Mouse (Mus musculus): ENCODE data around the gene Eprs. TPM values are rescaled to one million over a fixed set of nuclear protein-coding genes. Genes with fewer than 3 reads are reported as not detected.

Gene Eprs
- polyA plus RNA-seq, 1 experiment from 2014 or later, result 55.4 TPM

DNA sequence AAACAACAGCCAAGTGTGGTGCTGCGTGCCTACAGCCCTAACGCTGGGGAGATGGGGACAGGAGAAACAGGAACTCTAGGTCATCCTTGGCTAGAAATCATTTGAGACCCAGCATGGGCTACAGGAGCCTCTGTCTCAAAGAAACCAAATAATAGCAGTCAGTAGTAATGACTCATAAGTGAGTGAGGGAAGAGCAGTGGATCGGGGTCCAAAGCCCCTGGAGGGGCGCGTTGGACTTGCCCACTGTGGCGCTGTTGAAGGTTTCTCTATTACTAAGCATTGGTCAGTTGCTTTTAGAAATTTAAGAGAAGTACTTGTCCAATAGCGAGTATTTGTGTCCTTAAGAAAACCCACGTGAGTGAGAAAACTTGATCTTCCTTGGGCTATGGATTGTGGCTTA lies 9.5 kb upstream of the Eprs start:
- H3K4me1 ChIP-seq (ENCODE audit: insufficient read depth), result no peaks in the 10 kb centered on the region
- TF ChIP-seq EP300 (IDR thresholded peaks at IDR 0.05; ENCODE audit: low read depth), result no peak
- WGBS (ENCODE audit: insufficient replicate concordance), result 84% methylated on average over 8 of the region's 8 CpGs
- no peaks in the 10 kb centered on the region for H3K27me3 ChIP-seq (ENCODE audit: insufficient read depth, low read length)
- H3K4me3 ChIP-seq (ENCODE audit: low read depth, low read length), result no peak overlapping the region
- H3K9ac ChIP-seq (replicated peaks), result no peak overlapping the region
- DNase-seq (no peak), ATAC-seq (no peak)
- peaks cover 19% of the 10 kb centered on the region for H3K36me3 ChIP-seq (replicated peaks; ENCODE audit: insufficient read depth, low read length)
- H3K27ac ChIP-seq (ENCODE audit: low read depth), result no peak overlapping the region
- no peak overlapping the region for H3K4me2 ChIP-seq (ENCODE audit: low read depth, low read length)
- H3K9me3 ChIP-seq (ENCODE audit: low read length), result no peaks in the 10 kb centered on the region

DNA sequence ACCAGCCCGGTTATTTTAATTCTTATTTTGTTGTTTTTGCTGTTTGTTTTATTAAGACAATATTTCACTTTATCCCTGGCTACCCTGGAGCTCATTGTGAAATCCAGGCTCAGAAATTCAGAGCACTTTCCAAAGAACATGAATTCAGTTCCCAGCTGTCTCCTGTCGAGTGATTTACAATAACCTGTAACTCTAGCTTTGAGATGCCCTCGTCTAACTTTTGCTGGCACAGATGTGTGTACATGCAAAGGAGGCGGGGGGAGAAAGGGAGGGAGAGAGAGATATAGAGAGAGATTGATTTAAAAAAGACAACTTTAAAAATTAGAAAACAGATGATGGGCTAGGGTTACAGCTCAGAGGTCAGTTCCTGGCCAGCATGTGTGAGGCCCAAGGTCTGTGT lies 8.1 kb upstream of the Eprs start:
- DNase-seq (no peak), ATAC-seq (no peak)
- Histone ChIP-seq H3K27me3 (ENCODE audit: insufficient read depth, low read length) (no peaks in the 10 kb centered on the region), H3K4me1 (ENCODE audit: insufficient read depth) (no peaks in the 10 kb centered on the region), H3K27ac (ENCODE audit: low read depth) (no peak overlapping the region), H3K9me3 (ENCODE audit: low read length) (no peaks in the 10 kb centered on the region), H3K4me2 (ENCODE audit: low read depth, low read length) (no peak overlapping the region), H3K36me3 (replicated peaks; ENCODE audit: insufficient read depth, low read length) (peaks cover 19% of the 10 kb centered on the region), H3K4me3 (ENCODE audit: low read depth, low read length) (no peak overlapping the region), H3K9ac (replicated peaks) (no peak overlapping the region)
- no peak for TF ChIP-seq EP300 (IDR thresholded peaks at IDR 0.05; ENCODE audit: low read depth)
- TF ChIP-seq CTCF (IDR thresholded peaks at IDR 0.05; ENCODE audit: low read depth), result no peak
- WGBS (ENCODE audit: insufficient replicate concordance), result 76% methylated on average over 4 of the region's 4 CpGs

- Histone ChIP-seq H3K9ac (replicated peaks) (no peak overlapping the region), H3K4me3 (ENCODE audit: low read depth, low read length) (no peak overlapping the region), H3K9me3 (ENCODE audit: low read length) (no peaks in the 10 kb centered on the region), H3K27ac (ENCODE audit: low read depth) (no peak overlapping the region), H3K4me1 (ENCODE audit: insufficient read depth) (no peaks in the 10 kb centered on the region), H3K27me3 (ENCODE audit: insufficient read depth, low read length) (no peaks in the 10 kb centered on the region), H3K36me3 (replicated peaks; ENCODE audit: insufficient read depth, low read length) (peaks cover 17% of the 10 kb centered on the region), H3K4me2 (ENCODE audit: low read depth, low read length) (no peak overlapping the region)
- 88% methylated on average over 8 of the region's 8 CpGs for WGBS (ENCODE audit: insufficient replicate concordance)
- no peak for ATAC-seq
- no peak for TF ChIP-seq CTCF (IDR thresholded peaks at IDR 0.05; ENCODE audit: low read depth)
- TF ChIP-seq EP300 (IDR thresholded peaks at IDR 0.05; ENCODE audit: low read depth), result no peak
- no peak for DNase-seq
These were observed 6.6 kb upstream of the Eprs start for GRCm38 (mm10) chr1:185356246-185356645.

DNA sequence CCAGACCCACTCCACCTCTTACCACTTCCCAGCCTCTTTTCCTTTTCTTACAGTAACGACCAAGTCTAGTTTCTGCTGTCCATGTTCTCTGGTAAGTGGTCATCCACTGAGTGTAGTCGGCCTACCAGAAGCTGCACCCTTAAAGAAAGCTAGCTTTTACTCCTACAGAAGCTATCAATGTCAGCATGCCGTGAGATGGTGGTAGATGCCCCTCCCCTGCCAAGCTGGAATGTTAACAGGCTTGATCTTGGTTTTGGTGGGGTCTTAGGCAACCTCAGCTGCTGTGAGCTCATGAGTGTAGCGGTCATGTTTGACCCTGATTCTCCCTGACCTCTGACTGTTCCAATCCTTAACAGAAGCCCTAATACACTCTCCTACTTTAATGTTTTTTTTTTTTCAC lies 4.6 kb upstream of the Eprs start:
- no peak for TF ChIP-seq CTCF (IDR thresholded peaks at IDR 0.05; ENCODE audit: low read depth)
- no peak for TF ChIP-seq EP300 (IDR thresholded peaks at IDR 0.05; ENCODE audit: low read depth)
- Histone ChIP-seq H3K9me3 (ENCODE audit: low read length) (no peaks in the 10 kb centered on the region), H3K27ac (ENCODE audit: low read depth) (no peak overlapping the region), H3K27me3 (ENCODE audit: insufficient read depth, low read length) (no peaks in the 10 kb centered on the region), H3K4me2 (ENCODE audit: low read depth, low read length) (no peak overlapping the region), H3K9ac (replicated peaks) (no peak overlapping the region), H3K4me1 (ENCODE audit: insufficient read depth) (peaks cover 6% of the 10 kb centered on the region), H3K4me3 (ENCODE audit: low read depth, low read length) (no peak overlapping the region), H3K36me3 (replicated peaks; ENCODE audit: insufficient read depth, low read length) (peaks cover 14% of the 10 kb centered on the region)
- DNase-seq (no peak), ATAC-seq (no peak)
- 78% methylated on average over 4 of the region's 4 CpGs for WGBS (ENCODE audit: insufficient replicate concordance)

DNA sequence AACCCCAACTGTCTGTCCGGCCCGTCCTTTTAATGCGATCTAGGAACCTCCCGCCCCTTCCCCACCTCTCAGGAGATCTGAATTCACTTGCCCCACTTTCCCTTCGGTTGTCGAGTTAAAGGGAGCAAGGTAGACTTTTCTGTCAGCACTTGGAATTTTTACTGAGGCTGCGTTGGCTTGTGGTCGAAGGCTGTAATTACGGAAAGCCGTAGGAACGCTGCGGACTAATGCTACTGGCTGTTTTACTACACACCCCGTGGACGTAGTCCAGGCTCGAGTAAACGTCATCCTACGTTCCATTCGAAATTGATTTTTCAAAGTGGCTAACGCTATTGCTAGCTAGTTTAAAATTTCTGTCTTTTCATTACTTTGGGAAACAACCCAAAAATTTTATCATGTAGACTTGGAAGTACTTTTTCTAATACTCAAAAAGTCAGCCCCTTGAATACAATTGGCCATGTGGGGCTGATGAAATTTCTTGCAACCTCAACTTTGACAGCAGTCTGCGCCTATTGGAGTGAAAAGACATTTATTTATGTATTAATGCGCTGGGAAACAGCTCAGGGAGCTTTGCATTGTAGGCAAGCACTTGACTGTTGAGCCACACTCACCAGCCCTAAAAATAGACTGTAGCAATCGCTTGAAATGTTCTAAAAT lies 810 bp downstream of the Eprs start:
- under 1% methylated on average over 22 of the region's 22 CpGs for whole genome bisulfite sequencing (ENCODE audit: insufficient replicate concordance)
- H3K27me3 ChIP-seq (ENCODE audit: insufficient read depth, low read length), result no peaks in the 10 kb centered on the region
- DNase-seq, result peak; percentile 65
- H3K4me2 ChIP-seq (ENCODE audit: low read depth, low read length), result peak overlapping the region; percentile 81
- ATAC-seq, result peak; percentile 66
- H3K9ac ChIP-seq (replicated peaks), result peak overlapping the region; percentile 91
- peak overlapping the region; percentile 89 for H3K4me3 ChIP-seq (ENCODE audit: low read depth, low read length)
- H3K27ac ChIP-seq (ENCODE audit: low read depth), result peak overlapping the region; percentile 98
- H3K36me3 ChIP-seq (replicated peaks; ENCODE audit: insufficient read depth, low read length), result peaks cover 9% of the 10 kb centered on the region; the same call in 1 of the 2 replicates
- H3K4me1 ChIP-seq (ENCODE audit: insufficient read depth), result peaks cover 17% of the 10 kb centered on the region
- no peaks in the 10 kb centered on the region for H3K9me3 ChIP-seq (ENCODE audit: low read length)
- TF ChIP-seq CTCF (IDR thresholded peaks at IDR 0.05; ENCODE audit: low read depth) (no peak), EP300 (IDR thresholded peaks at IDR 0.05; ENCODE audit: low read depth) (no peak)

- H3K27ac ChIP-seq (ENCODE audit: low read depth), result peak overlapping the region; percentile 98
- no peaks in the 10 kb centered on the region for H3K9me3 ChIP-seq (ENCODE audit: low read length)
- peaks cover 17% of the 10 kb centered on the region for H3K4me1 ChIP-seq (ENCODE audit: insufficient read depth)
- TF ChIP-seq CTCF (IDR thresholded peaks at IDR 0.05; ENCODE audit: low read depth) (no peak), EP300 (IDR thresholded peaks at IDR 0.05; ENCODE audit: low read depth) (no peak)
- peak overlapping the region; percentile 81 for H3K4me2 ChIP-seq (ENCODE audit: low read depth, low read length)
- no peak for DNase-seq
- ATAC-seq, result no peak
- H3K9ac ChIP-seq (replicated peaks), result peak overlapping the region; percentile 91
- WGBS (ENCODE audit: insufficient replicate concordance), result 39% methylated on average over 6 of the region's 6 CpGs
- H3K27me3 ChIP-seq (ENCODE audit: insufficient read depth, low read length), result no peaks in the 10 kb centered on the region
- H3K36me3 ChIP-seq (replicated peaks; ENCODE audit: insufficient read depth, low read length), result peaks cover 9% of the 10 kb centered on the region; the same call in 1 of the 2 replicates
- peak overlapping the region; percentile 89 for H3K4me3 ChIP-seq (ENCODE audit: low read depth, low read length)
These were observed 1.3 kb downstream of the Eprs start for GRCm38 (mm10) chr1:185364183-185364540.

All from liver, postnatal 0 days (tissue).